Mouse (Mus musculus) bone marrow, adult 2 months (tissue): ENCODE data around the gene Cradd.

Experiments
- CTCF ChIP-seq: fragments of 200-500 bp; IDR thresholded peaks from 2 replicates; pipeline ENCODE4 v1.5.1; 2011; ENCODE audit warnings: low read length, control low read depth; ENCODE audit not compliant: control insufficient read depth, insufficient read depth
- POLR2A ChIP-seq: fragments of 200-500 bp; IDR thresholded peaks from 2 replicates; pipeline ENCODE4 v1.6.1; 2011; ENCODE audit warnings: low read depth, mild to moderate bottlenecking, control low read depth, low read length, borderline replicate concordance; ENCODE audit not compliant: control insufficient read depth

GRCm38 (mm10) chr10:95281996-95282395, 41.9 kb downstream of the Cradd start:
- TF ChIP-seq CTCF (no peak), POLR2A (no peak)
